Mouse (Mus musculus) forebrain, embryonic 10.5 days (tissue): ENCODE measurements at regions not wholly inside any gene's neighbourhood (a gene's known extent, or its start where the extent isn't known, plus 50 kb on each side); places are given as distances from the start of the nearest gene placed in this dataset.

Experiments used
- DNase-seq: peaks from one replicate; pipeline ENCODE4 v3.0.0-alpha.2; 2017; ENCODE audit warnings: low spot score; ENCODE audit errors: extremely low spot score
- H3K27ac ChIP-seq: fragments of 300-500 bp; sonication (generic); 2 replicates; pipeline ENCODE4 v1.5.1; 2016; ENCODE audit warnings: mild to moderate bottlenecking
- H3K27me3 ChIP-seq: fragments of 300-500 bp; sonication (generic); 2 replicates; pipeline ENCODE4 v1.6.1; 2016; ENCODE audit warnings: mild to moderate bottlenecking; ENCODE audit not compliant: poor library complexity, severe bottlenecking
- H3K36me3 ChIP-seq: fragments of 300-500 bp; sonication (generic); replicated peaks from 2 replicates; pipeline ENCODE4 v1.6.1; 2016; ENCODE audit warnings: mild to moderate bottlenecking, moderate library complexity
- H3K4me1 ChIP-seq: fragments of 300-500 bp; sonication (generic); 2 replicates; pipeline ENCODE4 v1.6.1; 2016
- H3K4me3 ChIP-seq: fragments of 300-500 bp; sonication (generic); 2 replicates; pipeline ENCODE4 v1.5.1; 2016; ENCODE audit warnings: mild to moderate bottlenecking, moderate library complexity
- H3K9me3 ChIP-seq: fragments of 300-500 bp; sonication (generic); 2 replicates; pipeline ENCODE4 v1.6.1; 2016; ENCODE audit warnings: mild to moderate bottlenecking, moderate library complexity
- WGBS: fragments of 180-500 bp; shearing (Covaris S2); methylation state at CpG from one replicate; pipeline ENCODE4 v1.1.7; 2016; 5-methylcytosine and 5-hydroxymethylcytosine counted together

- Histone ChIP-seq H3K27me3 (peaks cover 7% of the 10 kb centered on the region), H3K36me3 (no peaks in the 10 kb centered on the region), H3K4me3 (no peak overlapping the region), H3K9me3 (no peaks in the 10 kb centered on the region), H3K27ac (no peak overlapping the region), H3K4me1 (peaks cover 11% of the 10 kb centered on the region)
- DNase-seq: peak; percentile 34
- 59% methylated on average over 4 of the region's 4 CpGs for WGBS
Observed at GRCm38 (mm10) chr9:87425201-87425600, 169.9 kb upstream of the Cep162 start.

- Histone ChIP-seq H3K4me1 (peaks cover 11% of the 10 kb centered on the region), H3K36me3 (no peaks in the 10 kb centered on the region), H3K27ac (no peak overlapping the region), H3K27me3 (peaks cover 7% of the 10 kb centered on the region; the same call in 1 of the 2 replicates), H3K9me3 (no peaks in the 10 kb centered on the region), H3K4me3 (no peak overlapping the region)
- DNase-seq: no peak
- 59% methylated on average over 8 of the region's 8 CpGs for WGBS
Observed at GRCm38 (mm10) chr9:87421175-87421574, 165.8 kb upstream of the Cep162 start.

DNA sequence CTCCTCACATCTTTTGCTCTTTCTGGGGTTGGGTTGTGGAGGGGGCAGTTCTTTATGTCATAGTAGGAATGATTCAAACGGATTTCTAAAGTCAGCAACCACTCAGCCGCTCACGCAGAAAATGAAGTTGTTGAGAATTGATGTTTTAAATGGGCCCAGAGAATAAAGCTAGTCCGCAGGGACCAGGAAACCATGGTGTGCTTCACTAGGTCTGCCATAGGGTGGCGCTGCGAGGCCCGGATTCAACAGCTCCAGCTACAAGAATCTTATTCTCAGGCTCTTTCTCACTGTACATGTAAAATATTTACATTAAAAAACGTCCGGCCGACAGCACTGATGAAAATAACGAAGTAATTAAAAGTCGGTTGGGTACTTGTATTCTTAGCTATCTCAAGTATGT lies 164.0 kb upstream of the Cep162 start:
- Histone ChIP-seq H3K27me3 (peaks cover 7% of the 10 kb centered on the region; the same call in 1 of the 2 replicates), H3K4me1 (peaks cover 11% of the 10 kb centered on the region), H3K27ac (no peak overlapping the region), H3K9me3 (no peaks in the 10 kb centered on the region), H3K4me3 (no peak overlapping the region), H3K36me3 (no peaks in the 10 kb centered on the region)
- DNase-seq: peak; percentile 63
- 14% methylated on average over 12 of the region's 12 CpGs for WGBS

DNA sequence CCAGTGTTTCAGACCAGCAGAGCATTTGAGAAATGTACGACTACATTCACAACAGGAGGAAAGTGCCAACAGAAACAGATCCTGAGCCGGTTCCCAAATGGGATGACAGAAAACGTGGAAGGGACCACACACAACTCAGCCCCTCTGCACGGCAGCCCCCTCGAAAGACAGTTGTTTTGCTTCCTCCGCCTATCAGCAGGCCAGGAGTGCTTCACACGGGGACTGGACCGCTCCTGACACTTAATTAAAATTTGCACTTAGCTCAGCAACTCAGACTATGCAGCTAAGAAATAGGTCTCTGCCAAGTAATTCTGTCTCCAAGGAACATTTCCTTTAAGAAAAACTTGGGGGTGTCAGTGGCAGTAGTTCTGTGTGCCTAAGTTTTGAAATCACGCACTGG lies 157.6 kb upstream of the Cep162 start:
- Histone ChIP-seq H3K4me1 (no peaks in the 10 kb centered on the region), H3K27ac (no peak overlapping the region), H3K4me3 (no peak overlapping the region), H3K27me3 (no peaks in the 10 kb centered on the region), H3K9me3 (no peaks in the 10 kb centered on the region), H3K36me3 (no peaks in the 10 kb centered on the region)
- 54% methylated on average over 9 of the region's 9 CpGs for WGBS
- DNase-seq: no peak

DNA sequence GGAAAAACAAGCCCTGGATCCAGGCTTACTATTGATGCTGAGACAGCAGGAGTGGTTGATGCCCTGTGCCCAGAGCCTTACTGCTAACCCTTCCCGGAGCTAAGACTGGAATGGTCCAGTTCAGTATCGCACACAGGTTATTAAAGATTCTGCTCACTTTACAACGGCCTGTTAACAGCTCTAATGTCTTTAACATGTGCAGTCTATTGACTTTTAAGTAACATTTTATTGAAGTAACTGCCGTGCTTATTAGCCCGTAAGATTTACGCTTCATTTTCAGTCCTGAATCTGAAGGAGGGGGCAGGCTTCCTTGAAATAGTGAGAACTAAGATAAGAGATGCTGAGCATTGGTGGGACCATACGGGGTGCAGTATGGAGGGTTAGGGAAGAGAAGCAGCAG lies 155.7 kb upstream of the Cep162 start:
- DNase-seq: no peak
- Histone ChIP-seq H3K9me3 (no peaks in the 10 kb centered on the region), H3K27me3 (no peaks in the 10 kb centered on the region), H3K36me3 (no peaks in the 10 kb centered on the region), H3K4me3 (no peak overlapping the region), H3K4me1 (no peaks in the 10 kb centered on the region), H3K27ac (no peak overlapping the region)
- 91% methylated on average over 7 of the region's 7 CpGs for WGBS

DNA sequence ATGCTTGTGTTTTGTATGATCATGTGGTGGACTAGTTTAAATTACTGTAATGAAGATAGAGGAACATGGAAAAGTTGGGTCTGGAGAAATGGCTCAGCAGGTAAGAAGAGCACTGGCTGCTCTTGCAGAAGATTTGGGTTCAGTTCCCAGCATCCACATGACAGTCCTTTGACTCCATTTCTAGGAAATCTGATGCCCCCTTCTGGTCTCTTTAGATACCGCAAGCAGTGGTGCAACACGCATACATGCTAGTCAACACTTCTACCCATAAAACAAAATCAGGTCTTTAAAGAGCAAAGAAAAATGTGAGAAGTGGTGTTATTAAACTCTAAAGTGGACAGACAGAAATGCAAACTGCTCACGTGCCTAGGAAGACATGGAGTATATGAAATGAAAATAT lies 154.4 kb upstream of the Cep162 start:
- Histone ChIP-seq H3K4me3 (no peak overlapping the region), H3K27ac (no peak overlapping the region), H3K27me3 (no peaks in the 10 kb centered on the region), H3K4me1 (no peaks in the 10 kb centered on the region), H3K36me3 (no peaks in the 10 kb centered on the region), H3K9me3 (no peaks in the 10 kb centered on the region)
- DNase-seq: no peak
- 91% methylated on average over 3 of the region's 3 CpGs for WGBS

- Histone ChIP-seq H3K27ac (no peak overlapping the region), H3K4me3 (no peak overlapping the region), H3K9me3 (no peaks in the 10 kb centered on the region), H3K4me1 (no peaks in the 10 kb centered on the region), H3K36me3 (no peaks in the 10 kb centered on the region), H3K27me3 (no peaks in the 10 kb centered on the region)
- 92% methylated on average over 8 of the region's 8 CpGs for WGBS
- DNase-seq: no peak
Observed at GRCm38 (mm10) chr9:87408805-87409204, 153.5 kb upstream of the Cep162 start.

GRCm38 (mm10) chr9:87406476-87406875 lies 151.1 kb upstream of the Cep162 start:
- 86% methylated on average over 12 of the region's 12 CpGs for WGBS
- H3K36me3 ChIP-seq: no peaks in the 10 kb centered on the region
- no peak overlapping the region for H3K4me3 ChIP-seq
- H3K27me3 ChIP-seq: no peaks in the 10 kb centered on the region
- H3K4me1 ChIP-seq: no peaks in the 10 kb centered on the region
- H3K27ac ChIP-seq: no peak overlapping the region
- no peaks in the 10 kb centered on the region for H3K9me3 ChIP-seq
- DNase-seq: no peak

DNA sequence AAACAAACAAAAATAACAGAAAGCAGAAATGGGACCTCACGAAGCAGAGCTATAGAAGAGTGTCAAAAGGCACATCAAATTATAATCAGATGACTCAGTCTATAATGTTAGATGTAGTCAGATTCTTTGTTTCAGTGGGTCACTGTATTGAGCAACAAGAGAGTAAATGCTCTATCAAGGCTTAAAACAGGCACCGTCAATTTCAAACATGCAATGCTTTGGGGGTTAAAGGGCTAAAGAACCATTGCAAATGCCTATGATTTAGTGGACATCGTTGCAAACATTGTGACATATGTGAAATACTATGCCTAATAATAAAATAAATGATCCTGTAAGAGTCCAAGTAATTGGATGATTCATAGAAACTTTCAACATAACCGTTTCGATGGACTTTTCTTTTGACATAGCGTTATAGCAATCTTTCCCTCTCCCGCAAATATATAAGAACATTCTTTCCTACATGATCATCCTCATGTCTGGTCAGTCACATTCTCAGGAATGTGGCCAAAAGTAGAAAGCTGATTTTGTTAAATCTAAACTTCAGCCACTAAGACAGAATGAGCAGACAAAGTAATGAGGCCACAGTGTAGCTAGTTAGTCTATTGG lies 149.9 kb upstream of the Cep162 start:
- DNase-seq: no peak
- Histone ChIP-seq H3K27me3 (no peaks in the 10 kb centered on the region), H3K27ac (no peak overlapping the region), H3K36me3 (no peaks in the 10 kb centered on the region), H3K4me1 (no peaks in the 10 kb centered on the region), H3K9me3 (no peaks in the 10 kb centered on the region), H3K4me3 (no peak overlapping the region)
- 94% methylated on average over 7 of the region's 7 CpGs for WGBS

GRCm38 (mm10) chr9:87402010-87402409 lies 146.7 kb upstream of the Cep162 start:
- H3K36me3 ChIP-seq: no peaks in the 10 kb centered on the region
- DNase-seq: no peak
- WGBS: 87% methylated on average over 3 of the region's 3 CpGs
- H3K9me3 ChIP-seq: no peaks in the 10 kb centered on the region
- no peak overlapping the region for H3K27ac ChIP-seq
- H3K27me3 ChIP-seq: no peaks in the 10 kb centered on the region
- no peak overlapping the region for H3K4me3 ChIP-seq
- no peaks in the 10 kb centered on the region for H3K4me1 ChIP-seq

GRCm38 (mm10) chr9:87387516-87387915 lies 132.2 kb upstream of the Cep162 start:
- 66% methylated on average over 5 of the region's 5 CpGs for WGBS
- no peak for DNase-seq
- no peak overlapping the region for H3K27ac ChIP-seq

DNA sequence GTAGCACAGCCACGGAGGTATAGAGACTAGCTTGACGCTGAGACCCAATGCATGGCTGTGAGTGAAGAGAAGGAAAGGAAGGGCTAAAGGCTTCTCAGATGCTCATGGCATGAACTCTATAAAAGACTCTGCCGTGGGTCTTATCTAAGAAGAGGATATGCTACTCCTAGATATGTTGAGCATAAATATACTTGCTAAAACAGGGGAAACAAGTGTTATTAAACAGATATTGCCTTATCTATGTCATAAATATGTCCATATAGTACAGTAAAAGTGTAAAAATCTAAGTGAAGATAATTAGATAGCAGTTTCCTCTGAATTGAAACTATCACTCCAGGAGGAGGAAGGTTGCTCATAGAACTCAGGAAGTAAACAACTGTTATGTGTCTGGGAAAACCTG lies 128.2 kb upstream of the Cep162 start:
- no peak for DNase-seq
- peaks cover 7% of the 10 kb centered on the region; the same call in 1 of the 2 replicates for H3K4me1 ChIP-seq
- H3K27me3 ChIP-seq: no peaks in the 10 kb centered on the region; the same call in 1 of the 2 replicates
- H3K4me3 ChIP-seq: no peak overlapping the region
- WGBS: 94% methylated on average over 3 of the region's 3 CpGs
- no peaks in the 10 kb centered on the region for H3K36me3 ChIP-seq
- H3K27ac ChIP-seq: no peak overlapping the region
- no peaks in the 10 kb centered on the region for H3K9me3 ChIP-seq

More at GRCm38 (mm10) chr9:87387516-87387915, 132.2 kb upstream of the Cep162 start:
- H3K4me1 ChIP-seq: no peaks in the 10 kb centered on the region
- H3K9me3 ChIP-seq: no peaks in the 10 kb centered on the region
- no peaks in the 10 kb centered on the region for H3K27me3 ChIP-seq
- no peak overlapping the region for H3K4me3 ChIP-seq
- no peaks in the 10 kb centered on the region for H3K36me3 ChIP-seq

DNA sequence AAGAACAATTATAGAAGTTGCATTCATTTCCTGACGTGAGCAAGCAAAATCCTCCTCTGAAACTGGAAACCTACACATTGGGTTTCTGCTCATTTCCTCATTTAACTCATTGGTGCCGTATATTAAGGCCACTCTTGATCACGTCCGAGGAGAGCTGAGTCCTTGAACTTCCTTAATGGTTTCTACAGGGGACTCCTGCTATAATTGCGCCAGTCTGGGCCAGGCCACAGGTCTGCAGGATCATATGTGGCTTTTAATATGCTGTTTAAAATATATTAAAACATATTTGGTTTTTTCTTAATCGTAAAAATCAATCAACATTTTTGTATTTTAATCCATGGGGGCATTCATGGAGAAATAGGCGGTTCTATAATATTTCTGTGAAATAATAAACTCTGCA lies 122.6 kb upstream of the Cep162 start:
- no peak for DNase-seq
- peaks cover 8% of the 10 kb centered on the region; the same call in 1 of the 2 replicates for H3K27me3 ChIP-seq

More for the DNA sequence above, 122.6 kb upstream of the Cep162 start:
- Histone ChIP-seq H3K9me3 (no peaks in the 10 kb centered on the region), H3K27ac (no peak overlapping the region), H3K4me1 (peaks cover 7% of the 10 kb centered on the region; the same call in 1 of the 2 replicates), H3K4me3 (no peak overlapping the region), H3K36me3 (no peaks in the 10 kb centered on the region)
- 88% methylated on average over 7 of the region's 7 CpGs for WGBS
